Mouse (Mus musculus) neural tube, embryonic 10.5 days (tissue): ENCODE results near the gene Kcnh1.

Source experiments
- DNase-seq: peaks from one replicate; pipeline ENCODE4 v3.0.0-alpha.2; 2017; ENCODE audit warnings: low spot score; ENCODE audit errors: extremely low spot score

Gene Kcnh1

DNA sequence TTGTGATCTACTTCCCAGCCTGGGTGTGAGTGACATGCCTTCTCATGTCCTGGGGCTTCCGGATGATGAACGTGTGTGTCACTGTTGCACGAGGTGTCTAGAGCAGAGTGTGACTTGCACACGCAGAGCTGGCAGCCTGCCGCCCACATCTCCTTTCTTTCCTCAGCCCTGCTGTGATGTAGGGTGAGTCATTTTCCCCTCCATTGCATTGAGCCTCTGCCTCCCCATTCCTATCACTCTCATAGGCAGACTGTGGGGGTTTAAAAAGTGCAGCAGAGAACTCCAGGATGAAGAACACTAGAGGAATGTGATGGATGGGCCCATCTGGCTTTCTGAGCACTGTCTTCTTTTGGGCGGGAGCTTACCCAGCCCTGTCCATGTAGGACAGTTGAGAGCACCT is 76.4 kb downstream of the Kcnh1 start:
- DNase-seq, result no peak

DNA sequence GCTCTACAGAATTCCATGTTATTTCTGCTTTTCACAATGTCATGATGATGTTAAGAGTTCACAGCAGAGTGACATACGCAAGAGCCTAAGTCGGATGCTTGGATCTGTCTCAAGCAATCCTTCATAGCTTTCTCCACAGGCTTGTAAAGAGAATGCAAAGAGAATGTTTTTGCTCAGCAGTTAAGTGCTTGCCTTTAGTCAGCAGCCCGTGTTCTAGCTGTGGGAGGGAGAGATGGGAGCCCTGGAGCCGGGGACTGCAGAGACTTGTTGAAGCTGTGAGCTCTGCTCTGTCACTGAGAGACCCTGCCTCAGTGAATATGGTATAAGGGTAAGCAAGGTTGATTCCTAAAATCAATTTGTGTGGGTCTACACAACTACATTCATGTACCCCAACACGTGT is 78.3 kb downstream of the Kcnh1 start:
- DNase-seq, result no peak

GRCm38 (mm10) chr1:192269911-192270310 is 79.3 kb downstream of the Kcnh1 start:
- DNase-seq, result no peak

DNA sequence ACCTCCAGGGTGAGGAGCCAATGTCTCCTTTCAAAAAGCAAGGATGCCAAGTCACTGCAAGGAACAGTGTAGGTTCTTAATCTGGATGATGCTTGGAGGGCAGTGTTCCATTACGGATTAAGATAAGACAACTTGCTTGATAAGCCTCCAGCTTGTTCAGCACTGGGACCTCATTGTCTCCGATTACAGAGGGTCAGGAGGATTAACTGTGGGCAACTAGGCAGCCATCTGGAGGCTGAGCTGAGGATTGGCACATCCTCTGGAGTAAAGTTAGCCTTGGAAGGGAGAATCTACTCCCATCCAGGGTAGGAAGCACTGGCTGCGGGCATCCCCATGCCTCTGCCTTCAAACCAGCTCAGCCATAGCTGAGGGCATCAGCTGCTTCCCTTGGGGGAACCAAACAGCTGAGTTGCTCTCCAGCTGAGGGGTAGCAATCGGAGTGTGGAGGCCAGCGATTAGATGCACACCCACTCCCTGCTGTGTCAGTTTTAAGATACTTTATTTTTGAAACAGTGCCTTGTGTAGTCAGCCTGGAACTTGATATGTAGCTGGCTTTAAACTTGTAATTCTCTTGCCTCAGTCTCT is 87.3 kb downstream of the Kcnh1 start:
- DNase-seq, result no peak

DNA sequence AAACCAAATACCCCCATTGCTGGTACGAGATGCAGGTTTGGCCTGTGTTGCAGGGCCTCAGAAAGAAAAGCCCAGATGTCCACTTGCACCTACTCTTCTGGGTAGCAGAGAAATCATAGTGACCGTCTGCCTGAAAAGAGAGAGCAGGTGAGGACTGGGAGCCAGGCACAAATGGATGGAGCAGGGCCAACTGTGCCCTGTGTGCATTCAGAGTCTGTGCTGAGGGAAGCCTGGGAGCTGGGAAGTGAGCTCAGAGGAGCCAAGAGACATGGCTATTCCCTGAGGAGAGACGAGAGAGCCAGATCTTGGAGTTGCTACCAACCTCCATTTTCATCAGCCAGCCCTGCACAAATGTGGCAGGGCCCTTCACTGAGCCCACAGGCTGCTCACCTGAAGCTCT is 93.8 kb downstream of the Kcnh1 start:
- DNase-seq, result no peak

DNA sequence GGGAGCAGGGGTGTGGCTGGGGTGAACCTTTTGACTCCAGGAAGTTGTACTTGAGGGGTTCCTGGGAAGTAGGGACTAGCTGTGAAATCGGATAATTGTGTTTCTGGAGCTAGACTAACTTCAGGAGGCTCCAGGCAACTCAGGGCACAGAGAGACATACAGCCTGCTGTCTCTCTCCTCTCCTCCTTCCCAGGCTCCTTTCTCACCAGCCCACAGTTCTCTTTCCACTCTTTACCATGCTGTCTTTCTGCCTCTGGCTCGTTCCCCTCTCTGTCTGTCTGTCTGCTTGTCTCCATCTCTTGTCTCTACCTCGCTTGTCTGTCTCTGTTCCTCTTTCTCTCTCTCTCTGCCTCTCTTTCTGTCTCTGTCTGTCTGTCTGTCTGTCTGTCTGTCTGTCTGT is 94.4 kb downstream of the Kcnh1 start:
- DNase-seq, result no peak

GRCm38 (mm10) chr1:192288456-192288855 is 97.9 kb downstream of the Kcnh1 start:
- no peak for DNase-seq

- DNase-seq, result no peak
Observed at GRCm38 (mm10) chr1:192291286-192291685, 100.7 kb downstream of the Kcnh1 start.

DNA sequence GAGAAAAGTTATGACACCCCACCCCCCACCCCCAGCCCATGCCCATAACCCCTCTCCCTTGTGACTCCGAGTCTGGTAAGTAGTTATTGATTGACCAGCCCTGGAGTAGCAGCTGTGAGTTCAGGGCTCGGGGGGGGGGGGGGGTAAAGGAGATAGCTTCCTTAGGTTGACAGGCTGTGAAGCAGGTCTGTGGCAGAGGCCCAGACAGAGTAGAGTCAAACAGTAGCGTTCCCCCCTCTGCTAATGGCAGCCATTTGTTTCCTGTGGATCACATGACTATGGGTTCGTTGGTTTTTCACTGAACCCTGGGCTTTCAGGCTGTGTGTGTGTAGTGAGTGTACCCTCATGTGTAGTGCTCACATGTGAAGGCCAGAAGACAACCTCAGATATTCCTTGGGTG is 102.8 kb downstream of the Kcnh1 start:
- no peak for DNase-seq

GRCm38 (mm10) chr1:192293921-192294320 is 103.3 kb downstream of the Kcnh1 start:
- no peak for DNase-seq

DNA sequence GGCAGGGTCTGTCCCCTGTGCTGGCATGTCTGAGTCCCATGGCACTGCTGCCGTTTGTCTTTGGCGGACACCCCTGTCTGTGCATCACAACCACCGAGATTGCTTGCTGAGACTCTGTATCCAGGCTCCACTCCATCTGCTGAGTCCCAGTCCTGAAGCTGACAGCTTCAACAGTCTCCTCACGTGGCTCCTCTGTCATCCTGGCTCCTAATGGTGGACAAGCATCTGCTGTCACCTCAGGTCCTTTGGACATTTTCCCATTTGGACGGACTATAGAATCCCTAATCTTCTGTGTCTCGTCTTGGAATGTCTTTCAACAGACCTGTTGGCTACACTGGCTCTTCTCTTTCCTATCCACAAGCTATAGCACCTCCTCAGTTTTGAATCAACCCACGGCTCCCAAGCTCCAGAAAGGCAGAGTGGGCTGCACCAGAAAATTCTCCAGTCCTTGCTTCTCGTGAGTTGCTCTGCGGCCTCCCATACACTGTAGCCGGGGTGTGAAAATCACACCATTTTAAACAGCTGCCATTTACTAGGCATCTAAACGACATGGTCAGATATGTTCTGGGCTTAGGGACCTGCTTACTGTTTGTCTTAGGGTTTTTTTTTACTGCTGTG is 104.8 kb downstream of the Kcnh1 start:
- no peak for DNase-seq

- DNase-seq, result no peak
Observed at GRCm38 (mm10) chr1:192295902-192296301, 105.3 kb downstream of the Kcnh1 start.

GRCm38 (mm10) chr1:192297481-192298128 is 107.0 kb downstream of the Kcnh1 start:
- no peak for DNase-seq

GRCm38 (mm10) chr1:192300417-192300816 is 109.8 kb downstream of the Kcnh1 start:
- no peak for DNase-seq

- no peak for DNase-seq
Observed at GRCm38 (mm10) chr1:192303615-192304014, 113.0 kb downstream of the Kcnh1 start.

DNA sequence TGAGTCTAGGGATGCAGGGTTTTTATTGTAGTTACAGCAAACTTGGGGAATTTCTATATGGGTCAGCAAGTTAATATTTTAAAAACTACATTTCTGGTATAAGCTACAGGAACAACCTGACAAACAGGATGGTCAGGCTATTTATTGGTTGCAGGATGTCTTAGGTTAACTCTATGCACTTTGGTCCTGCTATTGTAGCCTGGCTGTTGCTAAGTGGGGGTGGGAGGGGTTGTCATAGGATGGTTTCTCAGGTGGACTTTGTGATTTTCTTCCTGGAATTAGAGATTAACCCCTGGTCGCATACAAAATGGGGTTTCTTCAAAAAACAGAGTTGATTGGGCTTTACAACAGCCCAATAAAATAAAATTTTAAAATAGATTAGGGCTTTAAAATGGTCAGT is 114.6 kb downstream of the Kcnh1 start:
- no peak for DNase-seq

- no peak for DNase-seq
Observed at GRCm38 (mm10) chr1:192307055-192307454, 116.5 kb downstream of the Kcnh1 start.

- DNase-seq, result no peak
Observed at GRCm38 (mm10) chr1:192311298-192311697, 120.7 kb downstream of the Kcnh1 start.

DNA sequence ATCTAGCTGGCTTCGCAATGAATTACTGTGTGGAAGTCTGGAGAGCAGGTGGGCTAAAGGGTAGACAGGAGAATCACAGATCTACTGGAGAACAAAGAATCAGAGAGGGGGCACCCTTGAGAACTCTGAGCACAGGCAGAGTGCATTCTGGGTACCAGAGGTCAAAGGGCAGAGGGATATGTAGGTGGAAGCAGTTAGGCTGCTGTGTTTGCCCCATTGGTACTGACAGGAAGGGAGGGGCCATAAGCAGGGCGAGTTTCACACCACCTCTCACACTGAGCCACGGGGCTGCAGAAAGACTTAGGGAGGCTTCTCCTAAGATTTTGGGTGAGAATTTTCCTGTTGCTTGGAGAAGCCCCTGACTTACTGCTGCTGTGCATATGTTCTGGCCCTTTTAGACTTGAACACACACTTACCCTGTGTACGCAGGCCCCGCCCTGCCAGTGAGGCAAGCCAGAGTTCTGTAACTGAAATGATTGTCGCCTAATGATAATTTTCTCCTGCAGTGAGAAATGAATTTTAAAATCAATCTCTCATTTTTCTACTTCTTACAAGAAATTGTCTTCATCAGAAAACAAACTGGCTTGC is 121.4 kb downstream of the Kcnh1 start:
- DNase-seq, result no peak

- DNase-seq, result no peak
Observed at GRCm38 (mm10) chr1:192312446-192312845, 121.9 kb downstream of the Kcnh1 start.

DNA sequence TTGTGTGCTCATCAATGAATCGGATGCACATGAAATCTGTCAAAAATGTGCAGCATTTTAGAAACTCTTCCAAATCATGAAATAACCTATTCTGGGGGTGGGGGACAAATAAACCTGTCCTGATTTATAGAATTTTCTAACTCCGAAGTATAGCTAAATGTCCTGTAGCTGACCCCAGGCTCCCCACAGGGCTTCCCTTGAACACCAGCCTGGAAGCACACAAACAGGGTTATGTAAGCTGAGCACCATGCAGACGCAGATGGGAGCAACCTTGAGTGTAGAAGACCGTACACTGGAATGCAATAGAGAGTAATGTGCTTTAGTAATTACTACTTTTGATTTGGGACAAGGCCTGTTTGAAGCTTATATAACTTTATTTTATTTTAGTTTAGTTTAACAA is 122.4 kb downstream of the Kcnh1 start:
- no peak for DNase-seq

DNA sequence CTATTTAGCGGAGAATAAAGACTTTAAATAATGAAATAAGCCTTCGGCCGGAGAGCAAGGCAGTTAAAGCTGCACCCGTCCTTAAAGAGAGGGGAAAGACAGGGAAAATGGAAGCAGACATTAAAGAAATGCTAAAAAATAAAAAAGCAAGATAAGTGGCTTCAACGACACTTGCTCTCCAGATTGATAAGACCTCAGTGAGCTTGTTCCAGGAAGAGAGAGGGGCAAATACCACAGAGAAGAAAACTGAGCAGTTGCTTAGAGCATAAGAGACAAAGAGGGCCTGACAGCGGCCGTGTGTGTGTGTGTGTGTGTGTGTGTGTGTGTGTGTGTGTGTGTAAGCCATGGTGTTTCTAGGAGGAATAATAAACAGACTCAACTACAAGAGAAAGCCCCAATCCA is 123.0 kb downstream of the Kcnh1 start:
- DNase-seq, result no peak

- DNase-seq, result no peak
Observed at GRCm38 (mm10) chr1:192314044-192314443, 123.5 kb downstream of the Kcnh1 start.
